Comparison of ENCODE assay signal across 15 mouse cellular contexts in the genomic region with DNA sequence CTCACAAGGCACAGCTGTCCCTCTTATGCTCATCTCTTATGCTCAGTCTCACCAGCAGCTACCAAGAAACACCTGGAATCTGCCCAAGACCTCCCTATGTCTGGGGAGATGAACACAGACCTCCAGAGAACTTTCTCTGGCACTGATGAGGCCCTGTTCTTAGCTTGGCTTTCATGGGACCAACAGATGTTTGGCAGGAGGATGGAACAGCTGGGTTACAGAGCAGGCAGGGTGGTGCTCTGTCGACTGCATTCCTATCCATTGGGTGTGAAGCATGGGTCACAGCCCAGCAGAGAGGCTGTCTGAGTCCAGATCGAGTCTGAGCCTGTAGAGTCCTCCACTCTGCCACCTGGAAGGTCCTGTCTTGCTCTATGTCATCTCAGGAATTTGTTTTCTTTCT.
DNase-seq lines count a peak whose midpoint lies in the region; ATAC-seq and TF ChIP-seq lines count a peak whose summit lies in the region.
"Had no signal": no experiment of that assay in that cellular context is flagged by ENCODE, and none has a peak within 500 bp of the region (broad histone marks: within the 10 kb centered on the region; RNA-seq: fewer than 3 reads in every experiment).

No protein-coding gene starts in this region.

- H3K4me1 ChIP-seq in lung, postnatal 0 days (ENCODE audit: insufficient read depth, low read depth, low read length) = no peaks in the 10 kb centered on the region

- intact Hi-C loops in left cerebral cortex, adult 2 months (cut with DNase I) = no loop called here

- H3K4me3 ChIP-seq in lung, postnatal 0 days (ENCODE audit: low read depth, low read length) = no peak overlapping the region
- H3K4me3 ChIP-seq in left cerebral cortex, adult 2 months = no peak overlapping the region
- H3K4me3 ChIP-seq: hindbrain, embryonic 12.5 days; midbrain, embryonic 13.5 days; myocyte had no signal

- H3K27me3 ChIP-seq in lung, postnatal 0 days (replicated peaks; ENCODE audit: insufficient read depth, low read length) = no peaks in the 10 kb centered on the region
- H3K27me3 ChIP-seq: hindbrain, embryonic 12.5 days; midbrain, embryonic 13.5 days had no signal

- no peaks in the 10 kb centered on the region for H3K9me3 ChIP-seq in lung, postnatal 0 days (ENCODE audit: low read length)
- H3K9me3 ChIP-seq: hindbrain, embryonic 12.5 days; midbrain, embryonic 13.5 days had no signal

- DNase-seq in lung, postnatal 10 days = peak; percentile 34
- DNase-seq in lung, postnatal 0 days (ENCODE audit: low spot score) = no peak
- DNase-seq in gastrocnemius, adult 8-10 months (ENCODE audit: low spot score in 2 of 2) = peak; percentile 10 to 26
- DNase-seq in heart, adult 8-10 months (ENCODE audit: low spot score) = peak; percentile 38
- DNase-seq in lung, postnatal 36 days = peak; percentile 3
- DNase-seq in left cerebral cortex, adult 2 months (ENCODE audit: extremely low spot score in 1 of 2, low spot score in 2 of 2) = no peak
- DNase-seq: adrenal gland, postnatal 14 days; cerebellum, adult 2 months; kidney, postnatal 10 days had no signal

- TF ChIP-seq EP300 in lung, postnatal 0 days (IDR thresholded peaks at IDR 0.05) = no peak

- no peak for ATAC-seq in lung, postnatal 0 days
- ATAC-seq in megakaryocyte progenitor cell, adult 5-6 weeks (replicated peaks; ENCODE audit: poor library complexity) = no peak
- ATAC-seq: forebrain, embryonic 16.5 days; midbrain, embryonic 13.5 days had no signal

- H3K36me3 ChIP-seq in lung, postnatal 0 days (ENCODE audit: insufficient read depth, low read length) = no peaks in the 10 kb centered on the region
- H3K36me3 ChIP-seq: hindbrain, embryonic 12.5 days; midbrain, embryonic 13.5 days had no signal

- WGBS in lung, postnatal 0 days = 31% methylated on average over 2 of the region's 2 CpGs

- no peak for TF ChIP-seq CTCF in lung, postnatal 0 days (IDR thresholded peaks at IDR 0.05)
- no peak for TF ChIP-seq CTCF in left cerebral cortex, adult 2 months (IDR thresholded peaks at IDR 0.05)

- no peak overlapping the region for H3K4me2 ChIP-seq in lung, postnatal 0 days (replicated peaks; ENCODE audit: low read depth, low read length)
- H3K4me2 ChIP-seq: hindbrain, embryonic 12.5 days; liver, embryonic 11.5 days; midbrain, embryonic 13.5 days had no signal

- H3K9ac ChIP-seq in lung, postnatal 0 days (replicated peaks; ENCODE audit: low read depth) = no peak overlapping the region
- H3K9ac ChIP-seq: hindbrain, embryonic 12.5 days; midbrain, embryonic 13.5 days had no signal

- H3K27ac ChIP-seq in lung, postnatal 0 days (ENCODE audit: low read length) = no peak overlapping the region
- no peak overlapping the region for H3K27ac ChIP-seq in left cerebral cortex, adult 2 months
- H3K27ac ChIP-seq: hindbrain, embryonic 12.5 days; midbrain, embryonic 13.5 days had no signal

Comparison
In these comparisons a context has a peak if more than half of its experiments do, and no peak if none do; other contexts are left out.
1. DNase-seq: peak in lung, postnatal 10 days (single experiment), gastrocnemius, adult 8-10 months (2 of 2), heart, adult 8-10 months (single experiment) and lung, postnatal 36 days (single experiment); none in lung, postnatal 0 days (single experiment) and left cerebral cortex, adult 2 months (0 of 2).